Mouse (Mus musculus) lung, postnatal 14 days (tissue): Measurements from ENCODE around the gene Hist2h3c2.
"Not testable (repeated sequence)": the region's sequence is repeated elsewhere in the genome, so short reads cannot be mapped to it uniquely, and the experiment has no call there.

Experiments used
- DNase-seq: peaks from one replicate; pipeline ENCODE4 v3.0.0; 2021

Hist2h3c2 gene

DNA sequence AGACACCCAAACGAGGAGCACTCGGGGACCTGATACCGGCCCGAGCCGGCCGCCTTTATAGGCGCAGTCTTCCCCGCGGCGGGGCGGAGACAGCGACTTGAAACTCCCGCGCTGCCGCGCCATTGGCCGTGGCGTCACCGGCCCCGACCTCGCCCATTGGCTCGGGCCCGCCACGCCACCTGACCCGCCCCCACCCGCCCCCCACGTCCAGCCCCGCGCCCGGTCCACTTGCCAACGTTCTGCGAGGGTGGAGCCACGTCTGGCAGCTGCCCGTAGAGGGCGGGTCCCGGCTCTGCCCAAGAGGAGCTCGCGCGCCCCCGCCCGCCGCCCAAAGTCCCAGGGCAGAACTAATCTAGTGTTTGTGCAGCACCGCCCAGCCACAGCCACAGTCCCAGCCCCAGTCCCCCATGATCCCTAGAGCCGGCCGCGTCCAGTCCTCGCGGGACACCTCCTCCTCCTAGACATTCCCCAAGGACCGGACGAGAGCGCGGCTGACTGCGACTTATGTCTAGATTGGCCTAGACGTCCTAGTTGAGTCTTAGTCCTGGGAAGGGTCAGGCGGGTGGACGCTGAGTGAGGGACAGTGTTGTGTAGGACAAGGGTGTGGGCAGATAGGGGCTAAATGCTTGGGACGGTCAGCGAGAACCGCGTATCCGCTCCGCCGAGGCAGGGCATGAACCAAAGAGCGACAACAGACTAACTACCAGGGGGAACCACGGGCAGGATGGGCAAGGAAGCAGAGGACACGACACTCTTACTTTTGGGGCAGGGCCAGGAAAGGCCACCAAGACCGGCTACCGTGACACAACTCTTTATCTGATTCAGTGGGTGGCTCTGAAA is at the start of gene Hist2h3c2:
Gene Hist2h3c2, minus strand, starts transcription at position 174 of the 840 bp plus-strand sequence.
- DNase-seq = not testable (repeated sequence)

GRCm38 (mm10) chr3:96287334-96287733 is 48.4 kb upstream of the Hist2h3c2 start:
- not testable (repeated sequence) for DNase-seq

DNA sequence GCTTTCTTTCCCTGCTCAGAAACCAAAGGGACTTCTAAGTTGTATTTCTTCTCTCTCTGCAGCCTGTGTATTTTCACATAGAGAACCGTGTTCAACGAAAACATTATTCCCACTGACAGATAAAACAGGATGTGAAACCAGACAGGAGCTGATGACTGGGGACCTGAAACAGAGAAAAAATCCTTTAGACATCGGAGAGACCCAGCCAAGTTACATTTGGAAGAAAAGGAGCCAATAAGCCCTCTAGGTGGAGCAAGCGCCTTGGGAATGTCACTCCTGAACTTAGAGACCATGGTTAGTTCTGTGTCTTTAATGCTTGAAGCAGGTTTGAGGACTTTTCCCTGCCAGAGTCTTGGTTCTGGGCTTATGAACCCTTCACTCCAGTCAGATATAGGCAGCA is 45.5 kb upstream of the Hist2h3c2 start:
- peak; percentile 28 for DNase-seq

DNA sequence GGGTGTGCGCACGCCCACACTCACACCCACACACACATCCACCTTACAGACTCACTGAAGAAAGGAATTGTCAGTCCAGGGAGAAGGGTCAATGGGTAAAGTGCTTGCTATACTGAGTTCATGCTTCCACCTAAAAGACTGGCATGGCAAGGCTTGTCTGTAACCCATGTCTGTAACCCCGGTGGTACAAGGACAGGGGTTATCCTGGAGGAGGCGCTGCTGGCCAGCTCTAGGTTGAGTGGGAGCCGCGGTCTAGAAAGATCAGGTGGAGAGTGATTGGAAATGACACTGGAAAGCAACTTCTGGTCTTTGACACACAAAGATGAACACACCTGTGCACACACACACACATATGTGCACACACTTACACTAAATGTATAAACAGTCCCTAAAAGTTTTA is 41.7 kb upstream of the Hist2h3c2 start:
- DNase-seq = no peak

GRCm38 (mm10) chr3:96277800-96278624 is 39.1 kb upstream of the Hist2h3c2 start:
- DNase-seq = peak; percentile 92

- DNase-seq = no peak
Observed at GRCm38 (mm10) chr3:96277428-96277799, 38.5 kb upstream of the Hist2h3c2 start.

GRCm38 (mm10) chr3:96273591-96274465 is 34.9 kb upstream of the Hist2h3c2 start:
- no peak for DNase-seq

- peak; percentile 88 for DNase-seq
Observed at GRCm38 (mm10) chr3:96269511-96270474, 30.9 kb upstream of the Hist2h3c2 start, which contains the start of gene Hist2h2bb. Gene Hist2h2bb, plus strand, starts transcription at chr3:96269752.

DNA sequence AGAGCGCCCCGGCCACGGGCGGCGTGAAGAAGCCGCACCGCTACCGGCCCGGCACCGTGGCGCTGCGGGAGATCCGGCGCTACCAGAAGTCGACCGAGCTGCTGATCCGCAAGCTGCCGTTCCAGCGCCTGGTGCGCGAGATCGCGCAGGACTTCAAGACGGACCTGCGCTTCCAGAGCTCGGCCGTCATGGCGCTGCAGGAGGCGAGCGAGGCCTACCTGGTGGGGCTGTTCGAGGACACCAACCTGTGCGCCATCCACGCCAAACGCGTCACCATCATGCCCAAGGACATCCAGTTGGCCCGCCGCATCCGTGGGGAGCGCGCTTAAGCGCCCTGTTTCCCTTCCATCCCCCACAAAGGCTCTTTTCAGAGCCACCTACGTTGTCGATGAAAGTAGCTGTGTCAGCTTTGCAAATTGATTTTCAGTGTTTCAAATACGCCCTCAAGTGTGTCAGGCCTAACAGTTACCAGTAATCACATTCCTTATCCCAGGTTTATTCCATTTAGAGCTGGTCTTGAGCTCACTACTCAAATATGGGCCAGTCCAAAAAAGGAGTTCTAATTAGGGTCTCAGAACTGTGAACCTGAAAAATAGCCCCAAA is 29.9 kb upstream of the Hist2h3c2 start:
- not testable (repeated sequence) for DNase-seq

DNA sequence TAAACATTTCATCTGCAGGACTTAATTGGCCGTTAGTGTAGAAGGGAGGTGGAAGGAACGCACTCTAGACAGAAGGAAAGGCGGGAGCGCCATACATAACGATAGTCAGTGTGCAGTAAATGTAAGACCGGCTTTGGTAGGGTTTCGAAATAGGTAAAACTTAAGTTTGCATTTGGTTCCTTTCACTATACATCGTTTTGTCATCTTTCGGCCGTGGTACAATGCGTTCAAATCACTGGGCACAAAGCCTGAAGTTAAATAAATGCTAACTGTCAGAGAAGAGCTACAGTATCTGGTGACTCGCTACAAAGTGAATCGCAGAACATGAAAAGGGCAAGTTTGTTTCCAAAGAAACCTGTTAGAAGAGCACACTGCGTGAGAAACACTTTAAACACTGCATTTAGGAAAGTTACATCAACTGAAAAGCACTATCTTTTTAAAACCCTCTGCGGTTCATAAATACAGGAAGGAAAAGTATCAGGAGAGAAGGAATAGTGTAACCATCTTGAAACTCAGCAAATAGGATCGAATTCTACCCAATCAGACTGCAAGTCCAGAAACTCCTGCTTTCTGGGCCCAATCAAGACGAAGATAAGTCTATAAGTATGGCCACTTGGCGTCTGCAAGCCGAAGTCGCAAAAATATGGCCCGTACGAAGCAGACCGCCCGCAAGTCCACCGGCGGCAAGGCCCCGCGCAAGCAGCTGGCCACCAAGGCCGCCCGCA is 29.3 kb upstream of the Hist2h3c2 start, which contains the start of gene Hist2h3b:
Gene Hist2h3b, plus strand, starts transcription at position 604 of the 725 bp plus-strand sequence.
- peak; percentile 78 for DNase-seq

DNA sequence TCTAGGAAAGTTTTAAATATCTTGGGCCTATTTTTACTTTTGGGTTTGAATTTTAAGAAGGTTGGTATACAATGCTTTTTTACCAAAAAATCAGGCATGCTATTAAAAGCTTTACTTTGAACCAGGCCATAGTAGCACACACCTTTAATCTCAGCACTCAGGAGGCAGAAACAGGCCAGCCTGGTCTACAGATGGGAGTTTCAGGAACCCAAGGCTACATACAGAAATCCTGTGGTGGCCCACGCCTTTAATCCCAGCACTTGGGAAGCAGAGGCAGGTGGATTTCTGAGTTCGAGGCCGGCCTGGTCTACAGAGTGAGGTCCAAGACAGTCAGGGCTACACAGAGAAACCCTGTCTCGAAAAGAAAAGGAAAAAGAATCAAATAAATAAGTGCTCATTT is 28.6 kb upstream of the Hist2h3c2 start:
- DNase-seq = no peak

GRCm38 (mm10) chr3:96266132-96266710 is 27.3 kb upstream of the Hist2h3c2 start:
- DNase-seq = no peak

DNA sequence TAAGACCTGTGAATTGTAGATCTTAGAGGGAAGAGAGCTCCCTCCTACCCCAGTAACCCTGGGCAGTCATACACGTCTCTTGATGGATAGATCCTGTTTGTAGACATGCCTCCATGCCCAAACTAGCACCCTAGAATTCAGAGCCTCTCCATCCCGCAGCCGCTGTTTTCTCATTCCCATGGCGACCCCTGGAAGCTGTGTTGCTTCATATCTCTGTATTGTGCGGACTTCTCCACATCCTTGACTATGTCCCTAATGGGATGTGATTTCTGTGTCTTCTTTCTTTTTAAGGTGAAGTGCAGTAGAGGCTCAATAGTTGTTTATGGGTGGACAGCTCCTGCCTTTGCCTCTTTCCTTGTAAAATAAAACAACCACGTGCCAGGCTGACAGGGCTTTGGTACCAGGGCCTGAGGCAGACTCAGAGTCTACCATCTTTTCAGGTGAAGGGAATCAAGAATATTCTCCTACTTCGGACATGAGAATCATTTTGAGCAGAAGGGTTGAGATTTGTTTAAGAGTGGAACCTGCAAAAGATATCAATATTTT is 25.6 kb upstream of the Hist2h3c2 start:
- no peak for DNase-seq

DNA sequence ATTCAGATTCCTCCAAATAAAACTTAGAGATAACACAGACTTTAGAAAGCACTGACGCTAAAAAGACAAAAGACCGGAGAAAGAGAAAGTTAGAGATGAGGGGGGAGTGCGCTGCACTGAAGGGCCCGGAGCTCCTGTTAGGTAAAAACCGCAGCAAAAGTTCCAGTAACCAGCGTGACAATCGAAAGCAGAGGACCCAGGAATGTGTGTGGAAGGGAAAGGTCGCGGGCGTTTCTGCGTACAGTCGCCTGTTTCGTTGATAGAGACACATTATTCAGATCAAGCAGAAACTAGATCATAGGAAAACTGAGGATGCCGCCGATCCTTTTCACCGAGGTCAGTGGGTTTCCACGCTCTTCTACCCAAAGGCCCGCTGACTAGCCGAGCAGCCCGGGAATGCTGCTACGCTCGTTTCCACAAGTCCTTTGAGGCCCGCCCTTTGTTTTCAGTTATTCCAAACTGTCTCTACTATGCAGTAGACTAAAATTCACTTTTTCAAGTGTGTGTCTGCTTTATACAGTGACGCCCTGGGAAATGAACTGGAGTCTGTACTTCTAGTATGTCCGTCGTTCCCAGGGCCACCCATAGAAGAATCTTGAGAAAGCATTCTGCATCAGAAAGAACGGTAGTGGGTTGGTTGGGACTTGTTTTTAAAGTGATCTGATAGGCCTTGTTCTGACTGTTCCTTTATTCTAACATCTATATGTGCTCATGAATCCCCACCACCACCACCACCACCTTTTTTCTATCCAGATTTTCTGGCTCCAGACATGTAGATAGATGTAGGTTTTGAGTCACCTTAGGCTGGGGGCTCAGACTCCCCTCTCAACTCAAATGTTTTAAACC is 24.9 kb upstream of the Hist2h3c2 start:
- peak; percentile 57 for DNase-seq

DNA sequence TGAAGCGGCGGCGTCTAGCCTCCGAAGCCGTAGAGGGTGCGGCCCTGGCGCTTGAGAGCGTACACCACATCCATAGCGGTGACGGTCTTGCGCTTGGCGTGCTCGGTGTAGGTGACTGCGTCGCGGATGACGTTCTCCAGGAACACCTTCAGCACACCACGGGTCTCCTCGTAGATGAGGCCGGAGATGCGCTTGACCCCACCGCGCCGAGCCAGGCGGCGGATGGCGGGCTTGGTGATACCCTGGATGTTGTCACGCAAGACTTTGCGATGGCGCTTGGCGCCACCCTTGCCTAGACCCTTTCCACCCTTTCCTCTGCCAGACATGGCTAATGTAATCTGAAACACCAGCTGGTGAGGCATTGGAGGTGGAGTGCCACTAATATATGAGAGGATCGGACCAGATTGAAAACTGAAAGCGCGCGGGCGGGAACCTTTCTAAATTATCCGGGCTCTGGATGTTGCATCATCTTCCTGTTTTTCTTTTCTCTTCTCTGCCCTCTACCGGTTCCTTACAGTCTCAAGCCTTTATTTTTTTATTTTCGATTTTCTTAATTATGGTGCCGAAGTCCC is 24.1 kb upstream of the Hist2h3c2 start, which contains the start of gene Hist2h4:
Gene Hist2h4, minus strand, starts transcription at position 333 of the 572 bp plus-strand sequence.
- DNase-seq = peak; percentile 96

- DNase-seq = peak; percentile 85
Observed at GRCm38 (mm10) chr3:96262216-96262875, 23.4 kb upstream of the Hist2h3c2 start.

- DNase-seq = no peak
Observed at GRCm38 (mm10) chr3:96261623-96262022, 22.7 kb upstream of the Hist2h3c2 start.
